Mouse (Mus musculus) ES-Bruce4 (cell line): ENCODE results near the gene Ppp2r2d.

Source experiments
- CTCF ChIP-seq: IDR thresholded peaks from one replicate; pipeline ENCODE4 v1.8.1; 2011; ENCODE audit warnings: low read depth, low read length
- EP300 ChIP-seq: IDR thresholded peaks from 2 replicates; pipeline ENCODE4 v1.6.1; 2011; ENCODE audit warnings: low read depth, low read length; ENCODE audit not compliant: insufficient read depth

DNA sequence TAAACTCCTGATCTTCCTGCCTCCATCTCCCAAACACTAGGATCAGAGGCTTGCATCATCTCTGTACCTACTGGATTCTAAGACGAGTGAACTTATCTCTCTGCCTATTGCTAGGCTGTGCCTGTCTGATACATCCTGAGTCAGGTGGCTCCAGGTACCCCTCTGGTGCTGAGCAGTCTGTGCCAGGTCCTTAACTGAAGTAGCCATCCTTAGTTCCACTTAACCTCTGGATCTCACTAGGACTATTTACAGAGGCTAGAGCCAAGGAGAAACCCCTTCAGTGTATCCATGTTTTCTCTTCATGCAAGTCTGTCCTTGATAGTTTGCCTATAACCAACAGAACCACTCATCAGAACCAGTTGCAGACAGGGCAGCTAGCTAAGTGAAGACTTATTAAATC, 60.6 kb downstream of the Ppp2r2d start:
- TF ChIP-seq CTCF (no peak), EP300 (no peak)
